Comparison of ENCODE assay signal across 8 mouse cellular contexts in the genomic region with DNA sequence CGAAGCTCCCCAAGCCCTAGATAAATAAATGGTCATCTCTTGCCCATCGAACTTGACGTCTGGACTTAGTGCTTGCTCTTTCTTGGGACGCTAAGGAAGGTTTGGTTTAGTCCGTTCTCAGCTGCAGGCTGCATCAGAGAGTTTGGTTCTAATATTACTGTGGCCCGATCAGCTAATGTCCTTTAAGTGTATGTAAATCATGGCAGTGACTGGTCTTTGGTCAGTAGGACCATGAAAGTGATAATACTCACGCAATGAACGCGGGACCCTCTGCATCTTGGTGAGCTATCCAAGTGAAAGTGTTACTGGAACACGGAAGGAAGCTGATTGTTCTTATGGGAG. TPM values are rescaled to one million over a fixed set of nuclear protein-coding genes. Genes with fewer than 3 reads are reported as not detected.
DNase-seq lines count a peak whose midpoint lies in the region; ATAC-seq and TF ChIP-seq lines count a peak whose summit lies in the region.

No protein-coding gene starts in this region.

- DNase-seq in heart, postnatal 36 days: no peak
- DNase-seq in ES-E14 (ENCODE audit: low read depth, low spot score): no peak
- DNase-seq in forebrain, postnatal 0 days: no peak
- DNase-seq in ovary, postnatal 36 days (ENCODE audit: low spot score): no peak
- no peak for DNase-seq in urinary bladder, postnatal 25 days (ENCODE audit: low spot score)
- DNase-seq in right cerebral cortex, postnatal 25 days: no peak

- H3K4me2 ChIP-seq in heart, embryonic 14.5 days (ENCODE audit: low read length): peak overlapping the region; percentile 90
- peak overlapping the region; percentile 65 for H3K4me2 ChIP-seq in forebrain, postnatal 0 days (ENCODE audit: low read depth)

- no peaks in the 10 kb centered on the region for H3K9me3 ChIP-seq in heart, embryonic 14.5 days (ENCODE audit: control insufficient read depth, low read length)
- no peaks in the 10 kb centered on the region for H3K9me3 ChIP-seq in ES-E14 (ENCODE audit: control insufficient read depth, insufficient read depth, low read depth, low read length)
- H3K9me3 ChIP-seq in forebrain, postnatal 0 days (ENCODE audit: low read length): no peaks in the 10 kb centered on the region

- H3K27me3 ChIP-seq in heart, embryonic 14.5 days (ENCODE audit: control insufficient read depth, insufficient read depth, low read length): no peaks in the 10 kb centered on the region
- H3K27me3 ChIP-seq in forebrain, postnatal 0 days (ENCODE audit: insufficient read depth, low read length): no peaks in the 10 kb centered on the region

- ATAC-seq in heart, embryonic 14.5 days (ENCODE audit: insufficient number of reproducible peaks, insufficient read depth, low FRiP score, low read depth): no peak
- no peak for ATAC-seq in forebrain, postnatal 0 days

- under 1% methylated on average over 10 of the region's 10 CpGs for WGBS in heart, embryonic 14.5 days
- 1% methylated on average over 10 of the region's 10 CpGs for WGBS in forebrain, postnatal 0 days
- WGBS in macrophage (ENCODE audit: missing documents): 0% methylated on average over 10 of the region's 10 CpGs

- in situ Hi-C loops in ES-E14 (cut with MboI; ENCODE audit: low sequenced_read_pairs in 2 of 2, unreplicated experiment in 2 of 2): no loop called here

- H3K36me3 ChIP-seq in heart, embryonic 14.5 days (ENCODE audit: control insufficient read depth, insufficient read depth, low read length): peaks cover 8% of the 10 kb centered on the region
- peaks cover 2% of the 10 kb centered on the region for H3K36me3 ChIP-seq in ES-E14 (ENCODE audit: control insufficient read depth, insufficient read depth, low read length, poor library complexity, severe bottlenecking)
- H3K36me3 ChIP-seq in forebrain, postnatal 0 days (ENCODE audit: insufficient read depth): no peaks in the 10 kb centered on the region
- peaks cover 7% of the 10 kb centered on the region; the same call in 1 of the 2 replicates for H3K36me3 ChIP-seq in macrophage (ENCODE audit: inconsistent target)

- TF ChIP-seq CTCF in forebrain, postnatal 0 days (IDR thresholded peaks at IDR 0.05; ENCODE audit: low read depth): no peak

- intact Hi-C loops in heart, postnatal 36 days (cut with DNase I): no loop called here

- H3K4me3 ChIP-seq in heart, embryonic 14.5 days (ENCODE audit: control insufficient read depth in 1 of 2, insufficient read depth in 1 of 2, low read depth in 1 of 2, low read length in 2 of 2): peak overlapping the region; percentile 97 to 98
- H3K4me3 ChIP-seq in ES-E14 (ENCODE audit: insufficient read depth in 1 of 2, low read depth in 1 of 2, low read length in 2 of 2, poor library complexity in 1 of 2, severe bottlenecking in 1 of 2) (peak overlapping the region; percentile 91 to 100), macrophage (ENCODE audit: inconsistent target) (peak overlapping the region; percentile 91)
- H3K4me3 ChIP-seq in forebrain, postnatal 0 days (ENCODE audit: low read depth, low read length): peak overlapping the region; percentile 92

- peaks cover 56% of the 10 kb centered on the region for H3K79me2 ChIP-seq in macrophage (ENCODE audit: inconsistent target)

- H3K27ac ChIP-seq in heart, embryonic 14.5 days (replicated peaks in 1 of 2; ENCODE audit: control insufficient read depth in 1 of 2, insufficient read depth in 1 of 2, low read depth in 2 of 2, low read length in 2 of 2): peak overlapping the region; percentile 85 to 86
- H3K27ac ChIP-seq in ES-E14 (ENCODE audit: insufficient read depth, low read depth, low read length, poor library complexity, severe bottlenecking) (peak overlapping the region; percentile 87), macrophage (peak overlapping the region; percentile 68)
- peak overlapping the region; percentile 79; the same call in 1 of the 2 replicates for H3K27ac ChIP-seq in forebrain, postnatal 0 days (ENCODE audit: low read depth, low read length)

- peak overlapping the region; percentile 99 for H3K9ac ChIP-seq in heart, embryonic 14.5 days (ENCODE audit: low read length)
- peak overlapping the region; percentile 99 for H3K9ac ChIP-seq in ES-E14 (ENCODE audit: insufficient read depth, low read depth, low read length, poor library complexity, severe bottlenecking)
- peak overlapping the region; percentile 97 for H3K9ac ChIP-seq in forebrain, postnatal 0 days

- H3K4me1 ChIP-seq in heart, embryonic 14.5 days (ENCODE audit: control insufficient read depth in 2 of 2, insufficient read depth in 2 of 2, low read length in 2 of 2): peaks cover 2 to 17% of the 10 kb centered on the region in 2 experiments; a peak in 3 of 4 replicates
- H3K4me1 ChIP-seq in ES-E14 (ENCODE audit: control insufficient read depth in 2 of 2, insufficient read depth in 2 of 2, low read length in 2 of 2, poor library complexity in 1 of 2): peaks cover 3 to 10% of the 10 kb centered on the region in 2 experiments; a peak in 2 of 4 replicates
- H3K4me1 ChIP-seq in forebrain, postnatal 0 days (ENCODE audit: insufficient read depth): peaks cover 8% of the 10 kb centered on the region

TF ChIP-seq in ES-E14, 5 proteins besides CTCF, POLR2A, EP300 and RAD21:
- TF ChIP-seq CHD2 (IDR thresholded peaks at IDR 0.05; ENCODE audit: low read depth, low read length) (no peak), ZNF384 (IDR thresholded peaks at IDR 0.05; ENCODE audit: low read depth, low read length) (no peak)

RNA-seq across cellular contexts. Expression of gene Psmd12, which starts 0.5 kb away (rescaled TPM):
- polyA plus RNA-seq in heart, embryonic 14.5 days (2014; fragmentation: Nextera tagmentation; extraction: Ambion mirVana): 143 and 147 TPM in 2 replicates
- 10 to 100 TPM; 89.6 to 92.4 TPM for total RNA-seq in heart, postnatal 36 days (2021)
- total RNA-seq in ES-E14 (2012; rRNA removed): 72.7 and 140 TPM in 2 replicates
- total RNA-seq in forebrain, postnatal 0 days (2014; rRNA removed): 54.5 and 59.1 TPM in 2 replicates
- 146 and 149 TPM in 2 replicates for polyA plus RNA-seq in forebrain, postnatal 0 days (2015; fragmentation: Nextera tagmentation; extraction: Ambion mirVana)
- 10 to 100 TPM; 19.1 to 51.0 (median 37.6) TPM for total RNA-seq in macrophage (2018; cell fraction: chromatin; rRNA removed)
- 10 to 100 TPM; 44.9 to 69.9 (median 58.1) TPM for total RNA-seq in macrophage (2018; cell fraction: cytosol; rRNA removed)
- total RNA-seq in macrophage (2018; cell fraction: nucleus; rRNA removed): 10 to 100 TPM; 22.7 to 54.8 (median 34.9) TPM
- 51.5 to 101 TPM (median 97.5 TPM) in 3 replicates for polyA plus RNA-seq in macrophage (2018)

RNA-seq across cellular contexts. Expression of gene Pitpnc1, which starts 9.3 kb away (rescaled TPM):
- polyA plus RNA-seq in heart, embryonic 14.5 days (2014; fragmentation: Nextera tagmentation; extraction: Ambion mirVana): 16.0 and 16.8 TPM in 2 replicates
- 10 to 100 TPM; 60.7 to 68.4 TPM for total RNA-seq in heart, postnatal 36 days (2021)
- total RNA-seq in ES-E14 (2012; rRNA removed): 37.3 and 42.9 TPM in 2 replicates
- 40.2 and 49.1 TPM in 2 replicates for total RNA-seq in forebrain, postnatal 0 days (2014; rRNA removed)
- 33.7 and 47.6 TPM in 2 replicates for polyA plus RNA-seq in forebrain, postnatal 0 days (2015; fragmentation: Nextera tagmentation; extraction: Ambion mirVana)
- total RNA-seq in macrophage (2018; cell fraction: chromatin; rRNA removed): 100 to 1,000 TPM in 22 of 26 experiments, 10 to 100 TPM in 4; 73.3 to 454 (median 139) TPM
- total RNA-seq in macrophage (2018; cell fraction: cytosol; rRNA removed): 10 to 100 TPM; 26.8 to 55.8 (median 41.9) TPM
- 100 to 1,000 TPM in 1 of 26 experiments, 10 to 100 TPM in 25; 27.9 to 103 (median 57.9) TPM for total RNA-seq in macrophage (2018; cell fraction: nucleus; rRNA removed)
- polyA plus RNA-seq in macrophage (2018): 21.3 to 50.1 TPM (median 30.5 TPM) in 3 replicates
